Mouse (Mus musculus) left cerebral cortex, adult 8-10 months (tissue): ENCODE results near the gene Ccdc115. TPM values are rescaled to one million over a fixed set of nuclear protein-coding genes. Genes with fewer than 3 reads are reported as not detected.
"Not testable (repeated sequence)": the region's sequence is repeated elsewhere in the genome, so short reads cannot be mapped to it uniquely, and the experiment has no call there.

Experiments used
- DNase-seq, 2 experiments: peaks; one replicate each; pipeline ENCODE4 v3.0.0; 2022; ENCODE audit warnings: low spot score in 2 of 2
- total RNA-seq, 4 experiments: library from RNA; stranded (reverse); gene quantifications; 2 replicates each; pipeline ENCODE4 v1.2.4; 2022

The Ccdc115 gene
- total RNA-seq, 4 experiments from 2014 or later, result 15.5 to 19.7 (median 17.9) TPM

- DNase-seq, result no peak
Observed at GRCm38 (mm10) chr1:34438381-34439051, 956 bp downstream of the Ccdc115 start.

GRCm38 (mm10) chr1:34437366-34437765 lies 2.1 kb downstream of the Ccdc115 start:
- not testable (repeated sequence) for DNase-seq

- no peak for DNase-seq
Observed at GRCm38 (mm10) chr1:34436374-34436773, 3.1 kb downstream of the Ccdc115 start.

GRCm38 (mm10) chr1:34435371-34436120 lies 3.9 kb downstream of the Ccdc115 start:
- DNase-seq, result no peak

GRCm38 (mm10) chr1:34434660-34435160 lies 4.8 kb downstream of the Ccdc115 start:
- DNase-seq, result peak; percentile 83 to 99

GRCm38 (mm10) chr1:34433891-34434521 lies 5.5 kb downstream of the Ccdc115 start:
- no peak for DNase-seq

GRCm38 (mm10) chr1:34432776-34433481 lies 6.5 kb downstream of the Ccdc115 start:
- DNase-seq, result no peak

GRCm38 (mm10) chr1:34432411-34432775 lies 7.1 kb downstream of the Ccdc115 start:
- DNase-seq, result no peak

GRCm38 (mm10) chr1:34431431-34431830 lies 8.0 kb downstream of the Ccdc115 start:
- DNase-seq, result no peak

GRCm38 (mm10) chr1:34430981-34431380 lies 8.5 kb downstream of the Ccdc115 start:
- no peak for DNase-seq

GRCm38 (mm10) chr1:34429281-34429680 lies 10.2 kb downstream of the Ccdc115 start:
- DNase-seq, result no peak

GRCm38 (mm10) chr1:34428466-34428865 lies 11.0 kb downstream of the Ccdc115 start:
- DNase-seq, result no peak

- no peak for DNase-seq
Observed at GRCm38 (mm10) chr1:34399182-34399953, 40.1 kb downstream of the Ccdc115 start.

- no peak for DNase-seq
Observed at GRCm38 (mm10) chr1:34396321-34396720, 43.2 kb downstream of the Ccdc115 start.

- DNase-seq, result no peak
Observed at GRCm38 (mm10) chr1:34389234-34389891, 50.1 kb downstream of the Ccdc115 start.

- peak in 1 of 2 experiments; percentile 18 for DNase-seq
Observed at GRCm38 (mm10) chr1:34388849-34389233, 50.6 kb downstream of the Ccdc115 start.

- DNase-seq, result no peak
Observed at GRCm38 (mm10) chr1:34387346-34388327, 51.8 kb downstream of the Ccdc115 start.
